Mouse (Mus musculus) olfactory bulb, adult 2 months (tissue): Measurements from ENCODE around the gene Dpy19l1. TPM values are rescaled to one million over a fixed set of nuclear protein-coding genes. Genes with fewer than 3 reads are reported as not detected.

Source experiments
- H3K27ac ChIP-seq: fragments of 200-500 bp; 2 replicates; pipeline ENCODE4 v1.5.1; 2012; ENCODE audit warnings: low read depth, low read length; ENCODE audit not compliant: insufficient read depth
- H3K4me1 ChIP-seq: fragments of 200-500 bp; 2 replicates; pipeline ENCODE4 v1.6.1; 2012; ENCODE audit warnings: low read length; ENCODE audit not compliant: control insufficient read depth, insufficient read depth
- H3K4me3 ChIP-seq: fragments of 200-500 bp; 2 replicates; pipeline ENCODE4 v1.5.1; 2012; ENCODE audit warnings: mild to moderate bottlenecking, low read depth, low read length, moderate library complexity; ENCODE audit not compliant: insufficient read depth
- CTCF ChIP-seq: fragments of 200-500 bp; IDR thresholded peaks from 2 replicates; pipeline ENCODE4 v1.5.1; 2012; ENCODE audit warnings: low read depth, mild to moderate bottlenecking, low read length, moderate library complexity; ENCODE audit not compliant: insufficient read depth
- POLR2A ChIP-seq: fragments of 200-500 bp; IDR thresholded peaks from 2 replicates; pipeline ENCODE4 v1.6.1; 2012; ENCODE audit warnings: mild to moderate bottlenecking, low read depth, low read length, moderate library complexity; ENCODE audit not compliant: insufficient read depth
- WGBS: fragments of 180-500 bp; shearing (Covaris S2); methylation state at CpG from one replicate; pipeline ENCODE4 v1.1.7; 2018; 5-methylcytosine and 5-hydroxymethylcytosine counted together
- polyA plus RNA-seq: library from polyadenylated mRNA; stranded (reverse); fragments of >200 nt; gene quantifications from 2 replicates; pipeline ENCODE4 v1.2.4, GENCODE M21; 2012; ENCODE audit warnings: low replicate concordance; ENCODE audit not compliant: missing spikeins, insufficient read depth, insufficient read length

Gene Dpy19l1
- polyA plus RNA-seq, 1 experiment: not detected

GRCm38 (mm10) chr9:24410439-24410838, 92.5 kb downstream of the Dpy19l1 start:
- H3K27ac ChIP-seq: no peak overlapping the region
- TF ChIP-seq CTCF (no peak), POLR2A (no peak)
- WGBS: 85% methylated on average over 1 of the region's 1 CpGs
- no peak overlapping the region for H3K4me3 ChIP-seq
- no peaks in the 10 kb centered on the region for H3K4me1 ChIP-seq

GRCm38 (mm10) chr9:24407992-24408391, 94.9 kb downstream of the Dpy19l1 start:
- no peak overlapping the region for H3K27ac ChIP-seq
- H3K4me1 ChIP-seq: no peaks in the 10 kb centered on the region
- no peak for TF ChIP-seq CTCF
- TF ChIP-seq POLR2A: no peak
- H3K4me3 ChIP-seq: no peak overlapping the region
- WGBS: 77% methylated on average over 3 of the region's 3 CpGs

- no peaks in the 10 kb centered on the region for H3K4me1 ChIP-seq
- WGBS: 70% methylated on average over 3 of the region's 3 CpGs
- H3K4me3 ChIP-seq: no peak overlapping the region
- TF ChIP-seq POLR2A: no peak
- no peak for TF ChIP-seq CTCF
- no peak overlapping the region for H3K27ac ChIP-seq
These were observed 108.8 kb downstream of the Dpy19l1 start for GRCm38 (mm10) chr9:24394146-24394545.

GRCm38 (mm10) chr9:24390807-24391370, 112.1 kb downstream of the Dpy19l1 start:
- H3K27ac ChIP-seq: no peak overlapping the region
- H3K4me3 ChIP-seq: no peak overlapping the region
- no peaks in the 10 kb centered on the region for H3K4me1 ChIP-seq
- 96% methylated on average over 8 of the region's 8 CpGs for WGBS
- TF ChIP-seq CTCF (no peak), POLR2A (no peak)

GRCm38 (mm10) chr9:24387230-24387629, 115.7 kb downstream of the Dpy19l1 start:
- H3K27ac ChIP-seq: no peak overlapping the region
- no peaks in the 10 kb centered on the region for H3K4me1 ChIP-seq
- H3K4me3 ChIP-seq: no peak overlapping the region
- TF ChIP-seq POLR2A (no peak), CTCF (no peak)

- no peaks in the 10 kb centered on the region for H3K4me1 ChIP-seq
- no peak overlapping the region for H3K4me3 ChIP-seq
- H3K27ac ChIP-seq: no peak overlapping the region
- WGBS: 52% methylated on average over 3 of the region's 3 CpGs
- TF ChIP-seq CTCF (no peak), POLR2A (no peak)
These were observed 123.6 kb downstream of the Dpy19l1 start for GRCm38 (mm10) chr9:24379321-24379720.

- H3K4me1 ChIP-seq: no peaks in the 10 kb centered on the region
- TF ChIP-seq POLR2A (no peak), CTCF (no peak)
- WGBS: 96% methylated on average over 2 of the region's 2 CpGs
These were observed 124.1 kb downstream of the Dpy19l1 start for GRCm38 (mm10) chr9:24378848-24379247.

More at GRCm38 (mm10) chr9:24378848-24379247, 124.1 kb downstream of the Dpy19l1 start:
- Histone ChIP-seq H3K4me3 (no peak overlapping the region), H3K27ac (no peak overlapping the region)

Other genes starting within 250 kb of the Dpy19l1 start
- not detected in 2 replicates for gene Cypt4, start 122.1 kb upstream of the Dpy19l1 start, polyA plus RNA-seq
- not detected in 2 replicates for gene Dpy19l2, start 193.2 kb upstream of the Dpy19l1 start, polyA plus RNA-seq